Mouse (Mus musculus): Measurements from ENCODE around the gene Efna4. TPM values are rescaled to one million over a fixed set of nuclear protein-coding genes. Genes with fewer than 3 reads are reported as not detected.

The Efna4 gene
- polyA plus RNA-seq, 1 experiment from 2014 or later = 9.3 TPM

GRCm38 (mm10) chr3:89330948-89331347, 6.9 kb downstream of the Efna4 start:
- peaks cover 2% of the 10 kb centered on the region; the same call in 1 of the 2 replicates for H3K27me3 ChIP-seq (ENCODE audit: control insufficient read depth, insufficient read depth, low read length)
- peaks cover 13% of the 10 kb centered on the region for H3K4me1 ChIP-seq (ENCODE audit: control insufficient read depth, insufficient read depth, low read length)
- no peak for ATAC-seq (replicated peaks; ENCODE audit: insufficient number of reproducible peaks, low FRiP score, low TSS enrichment)
- no peak overlapping the region for H3K9ac ChIP-seq (ENCODE audit: low read depth, low read length)
- H3K9me3 ChIP-seq (replicated peaks; ENCODE audit: control insufficient read depth, low read length) = no peaks in the 10 kb centered on the region
- 0 out of 2 replicates have a peak overlapping the region, but pooled peaks have one; percentile 9 for H3K4me2 ChIP-seq
- 16% methylated on average over 10 of the region's 10 CpGs for WGBS (ENCODE audit: insufficient replicate concordance)
- H3K4me3 ChIP-seq (ENCODE audit: low read depth, low read length) = no peak overlapping the region
- no peak overlapping the region for H3K27ac ChIP-seq (ENCODE audit: low read depth, low read length)
- peaks cover 9% of the 10 kb centered on the region; the same call in 1 of the 2 replicates for H3K36me3 ChIP-seq (ENCODE audit: control insufficient read depth, insufficient read depth, low read length)

- no peaks in the 10 kb centered on the region for H3K9me3 ChIP-seq (replicated peaks; ENCODE audit: control insufficient read depth, low read length)
- no peak overlapping the region for H3K4me3 ChIP-seq (ENCODE audit: low read depth, low read length)
- no peak for ATAC-seq (replicated peaks; ENCODE audit: insufficient number of reproducible peaks, low FRiP score, low TSS enrichment)
- no peak overlapping the region for H3K4me2 ChIP-seq
- H3K9ac ChIP-seq (ENCODE audit: low read depth, low read length) = no peak overlapping the region
- H3K4me1 ChIP-seq (ENCODE audit: control insufficient read depth, insufficient read depth, low read length) = peaks cover 10% of the 10 kb centered on the region
- no peak overlapping the region for H3K27ac ChIP-seq (ENCODE audit: low read depth, low read length)
- WGBS (ENCODE audit: insufficient replicate concordance) = 57% methylated on average over 3 of the region's 3 CpGs
- H3K36me3 ChIP-seq (ENCODE audit: control insufficient read depth, insufficient read depth, low read length) = peaks cover 9% of the 10 kb centered on the region; the same call in 1 of the 2 replicates
- H3K27me3 ChIP-seq (ENCODE audit: control insufficient read depth, insufficient read depth, low read length) = peaks cover 2% of the 10 kb centered on the region; the same call in 1 of the 2 replicates
Observed at GRCm38 (mm10) chr3:89330346-89330745, 7.5 kb downstream of the Efna4 start.

- Histone ChIP-seq H3K27me3 (ENCODE audit: control insufficient read depth, insufficient read depth, low read length) (peaks cover 5% of the 10 kb centered on the region; the same call in 1 of the 2 replicates), H3K27ac (ENCODE audit: low read depth, low read length) (no peak overlapping the region), H3K36me3 (ENCODE audit: control insufficient read depth, insufficient read depth, low read length) (peaks cover 3% of the 10 kb centered on the region; the same call in 1 of the 2 replicates), H3K4me2 (no peak overlapping the region), H3K4me1 (ENCODE audit: control insufficient read depth, insufficient read depth, low read length) (peaks cover 10% of the 10 kb centered on the region), H3K9ac (ENCODE audit: low read depth, low read length) (no peak overlapping the region), H3K9me3 (replicated peaks; ENCODE audit: control insufficient read depth, low read length) (no peaks in the 10 kb centered on the region), H3K4me3 (ENCODE audit: low read depth, low read length) (no peak overlapping the region)
- 16% methylated on average over 4 of the region's 4 CpGs for WGBS (ENCODE audit: insufficient replicate concordance)
- no peak for ATAC-seq (replicated peaks; ENCODE audit: insufficient number of reproducible peaks, low FRiP score, low TSS enrichment)
Observed at GRCm38 (mm10) chr3:89328623-89329022, 9.2 kb downstream of the Efna4 start.

- Histone ChIP-seq H3K4me1 (ENCODE audit: control insufficient read depth, insufficient read depth, low read length) (peaks cover 14% of the 10 kb centered on the region), H3K9ac (ENCODE audit: low read depth, low read length) (no peak overlapping the region), H3K27me3 (ENCODE audit: control insufficient read depth, insufficient read depth, low read length) (peaks cover 15% of the 10 kb centered on the region; the same call in 1 of the 2 replicates), H3K9me3 (replicated peaks; ENCODE audit: control insufficient read depth, low read length) (no peaks in the 10 kb centered on the region), H3K4me2 (no peak overlapping the region), H3K36me3 (ENCODE audit: control insufficient read depth, insufficient read depth, low read length) (no peaks in the 10 kb centered on the region), H3K4me3 (ENCODE audit: low read depth, low read length) (no peak overlapping the region), H3K27ac (ENCODE audit: low read depth, low read length) (no peak overlapping the region)
- ATAC-seq (replicated peaks; ENCODE audit: insufficient number of reproducible peaks, low FRiP score, low TSS enrichment) = no peak
- 50% methylated on average over 9 of the region's 9 CpGs for WGBS (ENCODE audit: insufficient replicate concordance)
Observed at GRCm38 (mm10) chr3:89327371-89327870, 10.4 kb downstream of the Efna4 start.

- Histone ChIP-seq H3K27me3 (ENCODE audit: control insufficient read depth, insufficient read depth, low read length) (peaks cover 30% of the 10 kb centered on the region), H3K4me3 (ENCODE audit: low read depth, low read length) (no peak overlapping the region), H3K4me1 (ENCODE audit: control insufficient read depth, insufficient read depth, low read length) (peaks cover 25% of the 10 kb centered on the region), H3K36me3 (ENCODE audit: control insufficient read depth, insufficient read depth, low read length) (no peaks in the 10 kb centered on the region), H3K9ac (ENCODE audit: low read depth, low read length) (no peak overlapping the region), H3K4me2 (no peak overlapping the region), H3K9me3 (replicated peaks; ENCODE audit: control insufficient read depth, low read length) (no peaks in the 10 kb centered on the region), H3K27ac (ENCODE audit: low read depth, low read length) (no peak overlapping the region)
- ATAC-seq (replicated peaks; ENCODE audit: insufficient number of reproducible peaks, low FRiP score, low TSS enrichment) = no peak
- WGBS (ENCODE audit: insufficient replicate concordance) = 81% methylated on average over 8 of the region's 8 CpGs
Observed at GRCm38 (mm10) chr3:89325882-89326281, 11.9 kb downstream of the Efna4 start.

- Histone ChIP-seq H3K4me2 (peak within 1 kb of the TSS; percentile 92), H3K36me3 (ENCODE audit: control insufficient read depth, insufficient read depth, low read length) (no peaks in the 10 kb centered on the region), H3K4me1 (ENCODE audit: control insufficient read depth, insufficient read depth, low read length) (peaks cover 39% of the 10 kb centered on the region), H3K27me3 (ENCODE audit: control insufficient read depth, insufficient read depth, low read length) (peaks cover 61% of the 10 kb centered on the region), H3K27ac (ENCODE audit: low read depth, low read length) (no peak within 1 kb of the TSS), H3K4me3 (ENCODE audit: low read depth, low read length) (peak within 1 kb of the TSS; percentile 66), H3K9ac (ENCODE audit: low read depth, low read length) (peak within 1 kb of the TSS; percentile 65), H3K9me3 (replicated peaks; ENCODE audit: control insufficient read depth, low read length) (no peaks in the 10 kb centered on the region)
- 0% methylated on average over 41 of the region's 53 CpGs for WGBS (ENCODE audit: insufficient replicate concordance)
- ATAC-seq (replicated peaks; ENCODE audit: insufficient number of reproducible peaks, low FRiP score, low TSS enrichment) = no peak
Observed at GRCm38 (mm10) chr3:89322514-89323165, 15.2 kb downstream of the Efna4 start, which contains the start of gene Efna3. Gene Efna3, minus strand, starts transcription at chr3:89322965.

GRCm38 (mm10) chr3:89322131-89322500, 15.7 kb downstream of the Efna4 start:
- ATAC-seq (replicated peaks; ENCODE audit: insufficient number of reproducible peaks, low FRiP score, low TSS enrichment) = no peak
- Histone ChIP-seq H3K27me3 (ENCODE audit: control insufficient read depth, insufficient read depth, low read length) (peaks cover 66% of the 10 kb centered on the region), H3K9ac (ENCODE audit: low read depth, low read length) (peak overlapping the region; percentile 65), H3K36me3 (ENCODE audit: control insufficient read depth, insufficient read depth, low read length) (no peaks in the 10 kb centered on the region), H3K4me3 (ENCODE audit: low read depth, low read length) (peak overlapping the region; percentile 66), H3K27ac (ENCODE audit: low read depth, low read length) (no peak overlapping the region), H3K4me2 (peak overlapping the region; percentile 92), H3K4me1 (ENCODE audit: control insufficient read depth, insufficient read depth, low read length) (peaks cover 39% of the 10 kb centered on the region), H3K9me3 (replicated peaks; ENCODE audit: control insufficient read depth, low read length) (no peaks in the 10 kb centered on the region)
- WGBS (ENCODE audit: insufficient replicate concordance) = under 1% methylated on average over 14 of the region's 14 CpGs

- 1% methylated on average over 59 of the region's 66 CpGs for WGBS (ENCODE audit: insufficient replicate concordance)
- no peaks in the 10 kb centered on the region for H3K9me3 ChIP-seq (replicated peaks; ENCODE audit: control insufficient read depth, low read length)
- no peak for ATAC-seq (replicated peaks; ENCODE audit: insufficient number of reproducible peaks, low FRiP score, low TSS enrichment)
- peak overlapping the region; percentile 66 for H3K4me3 ChIP-seq (ENCODE audit: low read depth, low read length)
- no peak overlapping the region for H3K27ac ChIP-seq (ENCODE audit: low read depth, low read length)
- peak overlapping the region; percentile 92 for H3K4me2 ChIP-seq
- no peaks in the 10 kb centered on the region for H3K36me3 ChIP-seq (ENCODE audit: control insufficient read depth, insufficient read depth, low read length)
- H3K27me3 ChIP-seq (ENCODE audit: control insufficient read depth, insufficient read depth, low read length) = peaks cover 68% of the 10 kb centered on the region
- H3K9ac ChIP-seq (ENCODE audit: low read depth, low read length) = peak overlapping the region; percentile 62; the same call in 1 of the 2 replicates
- H3K4me1 ChIP-seq (ENCODE audit: control insufficient read depth, insufficient read depth, low read length) = peaks cover 39% of the 10 kb centered on the region
Observed at GRCm38 (mm10) chr3:89321183-89322130, 16.4 kb downstream of the Efna4 start.
